Mouse (Mus musculus): Measurements from ENCODE around the gene Hmgn1. TPM values are rescaled to one million over a fixed set of nuclear protein-coding genes. Genes with fewer than 3 reads are reported as not detected.

Hmgn1 gene
- 557 and 581 TPM in 2 replicates for polyA plus RNA-seq (2015; fragmentation: Nextera tagmentation; extraction: Ambion mirVana)

DNA sequence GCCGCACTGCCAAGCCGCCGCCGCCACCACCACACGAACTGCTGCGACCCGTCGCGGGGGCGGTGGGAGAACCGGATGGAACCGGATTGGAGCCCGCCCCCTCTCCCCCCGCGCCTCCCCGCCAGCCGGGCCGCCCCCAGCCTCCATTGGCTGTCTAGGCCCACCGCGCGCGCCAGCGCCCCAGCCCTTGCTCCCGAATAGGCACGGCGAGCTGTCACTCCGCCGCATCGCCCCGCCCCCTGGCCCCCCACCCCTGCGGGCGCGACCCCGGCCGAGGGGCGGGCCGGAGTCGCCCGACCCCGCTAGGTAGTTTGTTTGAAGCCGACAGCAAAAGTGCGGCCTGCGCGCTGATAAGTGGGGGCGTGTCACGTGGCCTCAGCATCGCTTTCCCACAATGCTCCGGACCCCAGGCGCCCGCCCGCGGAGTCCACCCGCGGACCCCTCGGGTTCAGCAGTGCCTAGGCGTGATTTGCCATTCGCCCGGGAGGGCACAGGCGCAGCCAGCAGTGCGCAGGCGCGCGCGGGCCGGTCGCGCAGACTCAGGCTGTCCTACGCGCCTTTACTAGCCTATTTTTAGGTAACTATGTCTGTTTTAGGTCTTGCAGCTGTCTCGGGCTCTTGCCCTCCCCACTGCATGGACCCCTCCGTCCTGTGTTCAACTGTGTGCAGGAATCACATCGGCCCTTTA is at the start of gene Hmgn1:
Gene Hmgn1, minus strand, starts transcription at position 73 of the 688 bp plus-strand sequence.
- Histone ChIP-seq H3K4me3 (replicated peaks) (peak within 1 kb of the TSS; percentile 93), H3K36me3 (peaks cover 32% of the 10 kb centered on the region), H3K4me2 (replicated peaks) (peak within 1 kb of the TSS; percentile 76), H3K27ac (replicated peaks) (peak within 1 kb of the TSS; percentile 98), H3K9me3 (replicated peaks) (no peaks in the 10 kb centered on the region), H3K27me3 (no peaks in the 10 kb centered on the region), H3K9ac (peak within 1 kb of the TSS; percentile 97), H3K4me1 (peaks cover 27% of the 10 kb centered on the region)
- peak; percentile 97 for ATAC-seq (ENCODE audit: insufficient number of reproducible peaks, low FRiP score, low TSS enrichment, low read depth)
- under 1% methylated on average over 58 of the region's 72 CpGs for WGBS

DNA sequence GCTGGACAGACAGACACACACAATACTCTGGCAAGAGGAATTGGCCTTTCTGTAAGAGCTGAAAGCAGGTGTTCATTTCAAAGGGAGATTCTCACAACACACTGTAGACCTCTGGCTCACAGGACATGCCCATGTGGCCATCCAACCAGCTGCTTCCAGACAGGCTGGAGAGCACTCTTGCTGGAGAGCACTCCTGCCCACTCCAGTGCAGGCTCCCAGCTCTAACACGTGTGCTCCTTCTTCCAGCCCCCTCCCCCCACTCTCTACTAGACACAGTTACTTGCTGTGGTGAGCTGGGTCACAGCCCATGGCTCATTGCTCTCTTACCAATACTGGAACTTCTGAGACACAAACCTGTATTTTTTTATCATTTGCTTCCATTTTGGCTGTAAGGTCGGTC is 47.9 kb upstream of the Hmgn1 start:
- no peaks in the 10 kb centered on the region for H3K4me1 ChIP-seq
- 0 out of 2 replicates have a peak, but pooled peaks have one; percentile 51 for ATAC-seq (ENCODE audit: insufficient number of reproducible peaks, low FRiP score, low TSS enrichment, low read depth)
- no peak overlapping the region for H3K27ac ChIP-seq (replicated peaks)
- H3K36me3 ChIP-seq: no peaks in the 10 kb centered on the region
- no peaks in the 10 kb centered on the region for H3K27me3 ChIP-seq
- H3K9ac ChIP-seq: no peak overlapping the region
- no peak overlapping the region for H3K4me2 ChIP-seq (replicated peaks)
- H3K9me3 ChIP-seq (replicated peaks): no peaks in the 10 kb centered on the region
- no peak overlapping the region for H3K4me3 ChIP-seq (replicated peaks)
- 46% methylated on average over 2 of the region's 2 CpGs for WGBS

DNA sequence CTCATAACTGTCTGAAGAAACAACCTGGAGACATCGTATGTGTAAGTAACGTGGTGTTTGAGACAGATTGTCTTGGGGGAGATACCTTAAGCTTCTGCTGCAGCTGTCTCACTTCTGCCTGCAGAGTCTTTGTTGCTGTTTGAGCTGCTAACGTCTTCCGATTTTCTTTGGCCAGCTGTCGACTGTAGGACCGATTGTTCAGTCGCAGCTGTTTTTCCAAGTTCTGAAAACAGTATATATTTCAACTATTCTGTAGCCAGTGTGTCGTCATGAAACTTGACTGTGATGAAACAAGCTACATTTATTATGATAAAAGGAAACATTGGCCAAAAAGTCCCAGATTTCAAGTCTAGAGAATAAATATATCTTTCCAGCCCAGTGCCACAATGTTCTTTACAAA is 46.1 kb upstream of the Hmgn1 start:
- H3K36me3 ChIP-seq: no peaks in the 10 kb centered on the region
- no peak overlapping the region for H3K27ac ChIP-seq (replicated peaks)
- H3K9ac ChIP-seq: no peak overlapping the region
- 72% methylated on average over 8 of the region's 8 CpGs for WGBS
- H3K4me1 ChIP-seq: no peaks in the 10 kb centered on the region
- no peak overlapping the region for H3K4me2 ChIP-seq (replicated peaks)
- H3K27me3 ChIP-seq: no peaks in the 10 kb centered on the region
- H3K4me3 ChIP-seq (replicated peaks): no peak overlapping the region
- no peaks in the 10 kb centered on the region for H3K9me3 ChIP-seq (replicated peaks)
- no peak for ATAC-seq (ENCODE audit: insufficient number of reproducible peaks, low FRiP score, low TSS enrichment, low read depth)

DNA sequence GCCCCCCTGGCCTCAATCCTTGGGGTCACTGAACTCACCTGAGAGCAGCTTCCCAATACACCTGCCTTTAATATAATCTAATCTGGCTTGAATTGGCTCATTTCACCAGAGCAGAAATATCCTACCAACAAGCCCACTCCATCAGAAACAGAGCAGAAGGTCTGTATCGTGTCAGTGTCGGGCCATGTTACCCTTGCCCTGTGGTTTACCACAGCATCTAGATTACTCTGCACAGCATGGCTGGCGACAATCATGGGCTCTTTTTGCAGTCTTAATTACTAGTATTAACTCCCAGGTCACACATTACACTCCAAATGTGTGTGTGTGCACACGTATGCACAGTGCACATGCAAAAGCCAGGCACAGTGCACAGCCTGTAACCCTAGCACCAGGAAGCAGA is 41.3 kb upstream of the Hmgn1 start:
- H3K4me1 ChIP-seq: no peaks in the 10 kb centered on the region
- H3K27me3 ChIP-seq: no peaks in the 10 kb centered on the region
- H3K4me3 ChIP-seq (replicated peaks): no peak overlapping the region
- no peak overlapping the region for H3K4me2 ChIP-seq (replicated peaks)
- ATAC-seq (ENCODE audit: insufficient number of reproducible peaks, low FRiP score, low TSS enrichment, low read depth): no peak
- no peak overlapping the region for H3K9ac ChIP-seq
- 74% methylated on average over 4 of the region's 4 CpGs for WGBS
- no peaks in the 10 kb centered on the region for H3K9me3 ChIP-seq (replicated peaks)
- no peaks in the 10 kb centered on the region for H3K36me3 ChIP-seq
- no peak overlapping the region for H3K27ac ChIP-seq (replicated peaks)

DNA sequence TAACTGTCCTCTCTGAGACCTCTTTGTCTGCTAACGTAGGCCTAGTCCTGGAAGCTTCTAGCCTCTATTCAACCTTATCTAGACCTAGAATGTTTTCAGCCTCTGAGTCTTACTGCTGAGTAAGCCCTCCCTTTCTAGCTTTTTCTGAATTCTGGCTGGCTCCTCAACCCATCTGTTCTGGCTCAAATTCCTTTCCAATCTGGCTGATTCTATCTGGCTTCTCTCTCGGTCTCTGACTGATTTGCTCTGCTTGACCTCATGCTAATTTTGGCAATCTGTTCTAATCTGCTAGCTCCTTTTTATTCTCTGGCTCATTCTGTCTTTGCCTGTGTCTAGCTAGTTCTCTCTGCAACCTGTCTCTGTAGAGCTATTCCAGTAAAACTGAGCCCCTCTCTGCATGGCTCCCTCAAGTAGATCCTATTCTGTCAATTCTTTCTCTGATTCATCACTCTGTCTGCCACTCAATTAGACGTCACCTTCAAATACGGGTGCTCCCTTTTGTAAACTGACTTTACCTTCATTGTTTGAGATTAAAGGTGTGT is 38.3 kb upstream of the Hmgn1 start:
- no peaks in the 10 kb centered on the region for H3K36me3 ChIP-seq
- no peaks in the 10 kb centered on the region for H3K4me1 ChIP-seq
- no peak overlapping the region for H3K4me2 ChIP-seq (replicated peaks)
- no peak overlapping the region for H3K9ac ChIP-seq
- H3K4me3 ChIP-seq (replicated peaks): no peak overlapping the region
- no peak overlapping the region for H3K27ac ChIP-seq (replicated peaks)
- no peaks in the 10 kb centered on the region for H3K27me3 ChIP-seq
- no peaks in the 10 kb centered on the region for H3K9me3 ChIP-seq (replicated peaks)
- ATAC-seq (ENCODE audit: insufficient number of reproducible peaks, low FRiP score, low TSS enrichment, low read depth): no peak
- 71% methylated on average over 4 of the region's 4 CpGs for WGBS

DNA sequence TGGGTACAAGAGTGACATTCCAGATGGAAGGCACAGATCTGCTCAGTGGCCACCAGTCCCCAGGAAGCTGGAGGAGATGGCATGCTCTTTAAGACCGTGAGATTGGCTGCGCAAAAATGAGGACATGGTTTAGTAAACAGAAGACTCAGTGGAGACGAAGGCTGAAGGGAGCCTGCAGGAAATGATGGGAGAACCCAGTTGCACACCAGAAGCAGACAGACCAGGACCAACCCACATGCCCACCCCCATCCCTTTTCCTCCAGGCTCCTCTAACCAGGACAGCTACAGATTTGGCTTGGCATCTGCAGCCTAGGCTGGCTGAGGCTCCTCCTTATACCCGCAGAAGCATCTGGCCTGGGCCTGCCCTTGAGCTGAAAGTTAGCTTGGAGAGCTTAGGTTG is 33.8 kb upstream of the Hmgn1 start:
- H3K36me3 ChIP-seq: no peaks in the 10 kb centered on the region
- no peak for ATAC-seq (ENCODE audit: insufficient number of reproducible peaks, low FRiP score, low TSS enrichment, low read depth)
- WGBS: 90% methylated on average over 4 of the region's 4 CpGs
- H3K27me3 ChIP-seq: no peaks in the 10 kb centered on the region
- H3K27ac ChIP-seq (replicated peaks): no peak overlapping the region
- H3K9me3 ChIP-seq (replicated peaks): no peaks in the 10 kb centered on the region
- no peak overlapping the region for H3K9ac ChIP-seq
- H3K4me3 ChIP-seq (replicated peaks): no peak overlapping the region
- H3K4me1 ChIP-seq: peaks cover 20% of the 10 kb centered on the region
- no peak overlapping the region for H3K4me2 ChIP-seq (replicated peaks)

DNA sequence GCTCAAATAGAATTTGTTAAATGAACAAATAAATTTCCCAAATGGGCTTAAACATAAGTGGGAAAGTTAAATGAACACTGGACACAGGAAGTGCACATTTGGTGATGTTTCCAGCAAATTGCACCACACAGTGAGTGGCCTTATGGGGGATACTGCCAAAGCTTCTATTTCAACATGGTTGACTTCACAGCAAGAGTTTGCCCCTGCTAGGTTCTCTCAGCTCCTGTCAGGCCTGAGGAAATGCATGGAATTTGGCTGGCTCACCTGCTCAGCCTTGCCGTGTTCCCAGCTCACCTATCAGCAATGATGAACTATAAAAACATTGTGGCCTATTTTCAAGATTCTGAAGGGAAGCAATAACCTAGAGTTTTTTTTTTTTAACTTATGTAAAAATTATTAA is 33.4 kb upstream of the Hmgn1 start:
- no peak overlapping the region for H3K27ac ChIP-seq (replicated peaks)
- no peak overlapping the region for H3K9ac ChIP-seq
- H3K4me3 ChIP-seq (replicated peaks): no peak overlapping the region
- no peak for ATAC-seq (ENCODE audit: insufficient number of reproducible peaks, low FRiP score, low TSS enrichment, low read depth)
- peaks cover 20% of the 10 kb centered on the region for H3K4me1 ChIP-seq
- H3K27me3 ChIP-seq: no peaks in the 10 kb centered on the region
- no peaks in the 10 kb centered on the region for H3K36me3 ChIP-seq
- 80% methylated on average over 1 of the region's 1 CpGs for WGBS
- H3K9me3 ChIP-seq (replicated peaks): no peaks in the 10 kb centered on the region
- H3K4me2 ChIP-seq (replicated peaks): no peak overlapping the region

DNA sequence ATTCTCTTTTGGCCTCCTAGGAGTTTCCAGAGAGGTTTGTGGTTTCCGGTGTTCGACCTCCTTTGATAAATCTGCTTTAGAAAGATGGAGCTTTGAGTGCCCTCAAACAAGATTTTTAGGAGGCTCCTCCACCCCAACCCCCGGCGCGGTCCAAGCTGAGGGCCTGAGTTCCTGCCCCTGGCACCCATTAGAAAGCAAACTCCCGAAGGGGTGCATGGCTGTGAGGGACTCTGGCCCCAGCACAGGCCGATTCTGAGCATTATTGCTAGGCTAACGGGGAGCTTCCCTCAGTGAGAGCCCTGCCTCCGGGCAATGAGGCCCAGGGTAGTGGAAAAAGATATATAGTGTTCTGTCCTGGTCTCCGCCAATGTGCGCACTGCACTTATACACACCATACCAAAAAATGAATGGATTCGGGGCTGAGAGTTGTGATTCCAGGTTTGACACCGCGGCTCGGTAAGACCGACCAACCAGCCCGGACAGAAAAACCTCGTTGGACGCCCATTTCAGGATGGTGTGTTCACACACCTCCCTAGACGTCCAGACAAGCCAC is 32.3 kb upstream of the Hmgn1 start:
- WGBS: 75% methylated on average over 20 of the region's 20 CpGs
- H3K27me3 ChIP-seq: no peaks in the 10 kb centered on the region
- peak overlapping the region; percentile 89 for H3K4me2 ChIP-seq (replicated peaks)
- H3K9me3 ChIP-seq (replicated peaks): no peaks in the 10 kb centered on the region
- peak overlapping the region; percentile 58 for H3K4me3 ChIP-seq (replicated peaks)
- no peaks in the 10 kb centered on the region for H3K36me3 ChIP-seq
- ATAC-seq (ENCODE audit: insufficient number of reproducible peaks, low FRiP score, low TSS enrichment, low read depth): no peak
- peak overlapping the region; percentile 73; the same call in 1 of the 2 replicates for H3K9ac ChIP-seq
- peaks cover 26% of the 10 kb centered on the region for H3K4me1 ChIP-seq
- peak overlapping the region; percentile 86 for H3K27ac ChIP-seq (replicated peaks)

DNA sequence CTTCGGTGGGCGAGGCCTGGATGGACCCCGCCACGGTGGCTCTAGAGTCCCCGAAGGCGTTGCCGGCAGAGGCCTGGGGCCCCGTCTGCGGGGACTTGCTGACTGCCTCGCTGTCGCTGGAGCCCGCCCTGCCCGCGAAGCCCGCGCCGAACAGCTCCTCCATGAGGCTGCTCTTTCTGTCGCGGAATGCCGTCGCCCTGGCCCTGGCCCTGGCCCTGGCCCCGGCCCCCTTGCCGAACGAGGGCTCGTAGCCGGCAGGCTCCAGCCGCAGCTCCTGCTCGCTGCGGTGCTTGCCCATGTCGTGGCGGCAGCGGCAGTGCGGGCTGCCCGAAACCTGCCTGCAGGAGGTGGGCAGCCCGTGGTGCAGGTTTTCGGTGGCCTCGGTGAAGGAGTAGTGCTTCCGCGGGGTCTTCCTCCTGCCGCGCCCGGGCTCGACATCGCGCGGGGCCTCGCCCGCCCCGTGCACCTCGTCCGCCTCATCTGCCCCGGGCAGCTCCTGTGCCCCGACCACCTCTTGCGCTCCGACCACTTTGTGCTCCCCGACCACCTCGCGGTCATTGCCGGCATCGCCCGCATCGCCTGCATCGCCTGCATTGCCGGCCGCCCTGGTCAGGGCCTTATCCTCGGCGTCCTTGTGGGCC is 31.7 kb upstream of the Hmgn1 start:
- Histone ChIP-seq H3K27ac (replicated peaks) (peak overlapping the region; percentile 86), H3K36me3 (peaks cover 2% of the 10 kb centered on the region; the same call in 1 of the 2 replicates), H3K4me1 (peaks cover 28% of the 10 kb centered on the region), H3K4me2 (replicated peaks) (peak overlapping the region; percentile 89), H3K9me3 (replicated peaks) (no peaks in the 10 kb centered on the region), H3K4me3 (replicated peaks) (peak overlapping the region; percentile 58), H3K27me3 (no peaks in the 10 kb centered on the region), H3K9ac (peak overlapping the region; percentile 73)
- ATAC-seq (ENCODE audit: insufficient number of reproducible peaks, low FRiP score, low TSS enrichment, low read depth): peak; percentile 53; the same call in 1 of the 2 replicates
- 1% methylated on average over 67 of the region's 67 CpGs for WGBS

DNA sequence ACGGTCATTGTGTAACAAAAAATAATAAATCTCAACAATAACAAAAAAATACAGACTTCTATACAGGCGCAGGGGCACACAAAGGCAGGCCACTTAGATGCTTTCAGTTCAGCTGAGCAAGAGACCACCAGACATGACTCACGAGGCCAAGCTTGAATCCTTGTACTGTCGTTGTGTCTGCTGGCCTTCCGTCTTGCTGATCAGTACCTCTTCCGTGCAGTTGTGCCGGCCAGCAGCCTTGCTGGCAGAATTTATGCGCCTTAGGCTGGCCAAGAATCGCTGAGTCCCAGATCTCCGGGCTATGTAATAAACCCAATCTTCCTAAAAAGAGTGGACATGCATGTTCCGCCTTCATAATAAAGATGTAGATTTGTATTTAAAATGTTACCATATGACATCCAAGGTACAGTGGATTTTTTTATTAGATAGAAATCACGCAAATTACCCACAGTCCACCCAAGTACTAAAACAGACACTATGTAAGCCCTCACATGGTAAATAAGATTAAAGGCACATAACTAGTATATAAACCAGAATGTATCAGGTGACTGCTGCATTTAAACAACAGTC is 31.1 kb upstream of the Hmgn1 start:
- WGBS: 43% methylated on average over 12 of the region's 12 CpGs
- Histone ChIP-seq H3K4me1 (peaks cover 28% of the 10 kb centered on the region), H3K4me3 (replicated peaks) (peak overlapping the region; percentile 58), H3K27ac (replicated peaks) (peak overlapping the region; percentile 86), H3K9me3 (replicated peaks) (no peaks in the 10 kb centered on the region), H3K9ac (peak overlapping the region; percentile 73; the same call in 1 of the 2 replicates), H3K36me3 (peaks cover 5% of the 10 kb centered on the region; the same call in 1 of the 2 replicates), H3K4me2 (replicated peaks) (peak overlapping the region; percentile 89), H3K27me3 (no peaks in the 10 kb centered on the region)
- ATAC-seq (ENCODE audit: insufficient number of reproducible peaks, low FRiP score, low TSS enrichment, low read depth): no peak

DNA sequence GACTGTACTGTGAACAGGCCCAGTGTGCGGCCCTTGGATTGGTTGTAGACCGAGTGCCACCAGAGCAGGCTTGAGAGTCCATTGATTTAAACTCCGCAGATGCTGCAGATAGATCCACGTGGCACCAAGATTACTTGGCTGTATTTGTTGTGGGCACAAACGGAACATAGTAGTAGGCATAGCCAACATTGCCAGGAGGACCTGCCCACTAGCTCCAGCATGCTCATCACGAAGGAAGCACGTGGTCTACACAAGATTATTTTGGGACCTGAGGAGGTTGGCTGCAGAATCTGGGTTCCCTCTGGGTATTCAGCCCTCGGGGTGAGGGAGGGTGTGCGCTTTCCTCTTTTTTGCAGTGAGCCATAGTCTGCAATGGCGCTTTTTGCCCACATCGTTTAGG is 29.6 kb upstream of the Hmgn1 start:
- H3K27ac ChIP-seq (replicated peaks): 0 out of 2 replicates have a peak overlapping the region, but pooled peaks have one; percentile 5
- no peak overlapping the region for H3K4me2 ChIP-seq (replicated peaks)
- no peak for ATAC-seq (ENCODE audit: insufficient number of reproducible peaks, low FRiP score, low TSS enrichment, low read depth)
- no peak overlapping the region for H3K4me3 ChIP-seq (replicated peaks)
- no peaks in the 10 kb centered on the region for H3K9me3 ChIP-seq (replicated peaks)
- no peak overlapping the region for H3K9ac ChIP-seq
- H3K27me3 ChIP-seq: no peaks in the 10 kb centered on the region
- 86% methylated on average over 11 of the region's 11 CpGs for WGBS
- peaks cover 28% of the 10 kb centered on the region for H3K4me1 ChIP-seq
- H3K36me3 ChIP-seq: peaks cover 8% of the 10 kb centered on the region; the same call in 1 of the 2 replicates

Measured in embryonic facial prominence, embryonic 15.5 days (tissue).